Mouse (Mus musculus) frontal cortex, postnatal 36 days (tissue): ENCODE measurements around the gene Ncoa5.

Source experiments
- DNase-seq, 2 experiments: peaks; one replicate each; pipeline ENCODE4 v3.0.0; 2022; ENCODE audit warnings: low spot score in 2 of 2

Gene Ncoa5

GRCm38 (mm10) chr2:164994659-164995428 is 39.8 kb downstream of the Ncoa5 start:
- peak; percentile 70 to 82 for DNase-seq

GRCm38 (mm10) chr2:164994156-164994555 is 40.5 kb downstream of the Ncoa5 start:
- no peak for DNase-seq

- DNase-seq = no peak
Measured at GRCm38 (mm10) chr2:164991808-164992207, 42.9 kb downstream of the Ncoa5 start.

- DNase-seq = no peak
Measured at GRCm38 (mm10) chr2:164991111-164991510, 43.6 kb downstream of the Ncoa5 start.

- DNase-seq = no peak
Measured at GRCm38 (mm10) chr2:164988777-164989176, 45.9 kb downstream of the Ncoa5 start.

GRCm38 (mm10) chr2:164986371-164987027 is 48.2 kb downstream of the Ncoa5 start:
- no peak for DNase-seq

GRCm38 (mm10) chr2:164985962-164986361 is 48.7 kb downstream of the Ncoa5 start:
- no peak for DNase-seq

GRCm38 (mm10) chr2:164979749-164980148 is 54.9 kb downstream of the Ncoa5 start:
- no peak for DNase-seq

- DNase-seq = no peak
Measured at GRCm38 (mm10) chr2:164975611-164976010, 59.1 kb downstream of the Ncoa5 start.

GRCm38 (mm10) chr2:164972646-164973045 is 62.0 kb downstream of the Ncoa5 start:
- DNase-seq = no peak

- DNase-seq = peak; percentile 72 to 75
Measured at GRCm38 (mm10) chr2:164970631-164971196, 64.0 kb downstream of the Ncoa5 start.

- DNase-seq = peak in 1 of 2 experiments; percentile 53
Measured at GRCm38 (mm10) chr2:164969348-164969781, 65.3 kb downstream of the Ncoa5 start.

GRCm38 (mm10) chr2:164968451-164968851 is 66.2 kb downstream of the Ncoa5 start:
- DNase-seq = peak; percentile 58 to 64

GRCm38 (mm10) chr2:164967761-164968440 is 66.8 kb downstream of the Ncoa5 start:
- peak; percentile 77 to 84 for DNase-seq

GRCm38 (mm10) chr2:164967193-164967592 is 67.5 kb downstream of the Ncoa5 start:
- peak in 1 of 2 experiments; percentile 34 for DNase-seq

- DNase-seq = no peak
Measured at GRCm38 (mm10) chr2:164966381-164966780, 68.3 kb downstream of the Ncoa5 start.

- peak in 1 of 2 experiments; percentile 19 for DNase-seq
Measured at GRCm38 (mm10) chr2:164964981-164965380, 69.7 kb downstream of the Ncoa5 start.

- peak in 1 of 2 experiments; percentile 51 for DNase-seq
Measured at GRCm38 (mm10) chr2:164964242-164964894, 70.3 kb downstream of the Ncoa5 start.

- DNase-seq = peak in 1 of 2 experiments; percentile 22
Measured at GRCm38 (mm10) chr2:164962183-164962580, 72.5 kb downstream of the Ncoa5 start.

GRCm38 (mm10) chr2:164961506-164962182 is 73.0 kb downstream of the Ncoa5 start:
- DNase-seq = peak; percentile 78 to 79
